Mouse (Mus musculus) stomach, embryonic 14.5 days (tissue): ENCODE measurements at regions not wholly inside any gene's neighbourhood (a gene's known extent, or its start where the extent isn't known, plus 50 kb on each side); places are given as distances from the start of the nearest gene placed in this dataset.
A peak's percentile ranks its signal among the peaks of the same experiment; 100 is the strongest.

Source experiments
- ATAC-seq: fragments of 200-750 bp; cut with Nextera tagmentation; 2 replicates; pipeline ENCODE4 v1.8.0; 2017; ENCODE audit warnings: low read depth, moderate TSS enrichment; ENCODE audit not compliant: insufficient number of reproducible peaks, insufficient read depth, low FRiP score
- H3K27ac ChIP-seq: fragments of 300-500 bp; sonication (generic); 2 replicates; pipeline ENCODE4 v1.5.1; 2014; ENCODE audit warnings: mild to moderate bottlenecking, low read length, moderate library complexity, mixed read lengths
- H3K27me3 ChIP-seq: fragments of 300-500 bp; sonication (generic); 2 replicates; pipeline ENCODE4 v1.6.1; 2014; ENCODE audit warnings: low read length, control low read depth, mixed read lengths; ENCODE audit not compliant: control insufficient read depth, insufficient read depth
- H3K36me3 ChIP-seq: fragments of 300-500 bp; sonication (generic); 2 replicates; pipeline ENCODE4 v1.6.1; 2014; ENCODE audit warnings: mild to moderate bottlenecking, control low read depth, low read length, moderate library complexity, mixed read lengths; ENCODE audit not compliant: control insufficient read depth, insufficient read depth
- H3K4me1 ChIP-seq: fragments of 300-500 bp; sonication (generic); 2 replicates; pipeline ENCODE4 v1.6.1; 2014; ENCODE audit warnings: low read length, control low read depth, mixed read lengths; ENCODE audit not compliant: control insufficient read depth, insufficient read depth
- H3K4me2 ChIP-seq: fragments of 300-500 bp; sonication (generic); replicated peaks from 2 replicates; pipeline ENCODE4 v1.6.1; 2014; ENCODE audit warnings: low read depth, low read length, control low read depth
- H3K4me3 ChIP-seq: fragments of 300-500 bp; sonication (generic); 2 replicates; pipeline ENCODE4 v1.5.1; 2014; ENCODE audit warnings: low read depth, low read length, control low read depth
- H3K9ac ChIP-seq: fragments of 300-500 bp; sonication (generic); replicated peaks from 2 replicates; pipeline ENCODE4 v1.6.1; 2014; ENCODE audit warnings: low read depth, mild to moderate bottlenecking, control low read depth, low read length, moderate library complexity, mixed read lengths
- H3K9me3 ChIP-seq: fragments of 300-500 bp; sonication (generic); 2 replicates; pipeline ENCODE4 v1.6.1; 2016; ENCODE audit warnings: low read depth, low read length, control low read depth; ENCODE audit not compliant: control insufficient read depth
- WGBS: fragments of 180-500 bp; shearing (Covaris S2); extraction: QIAGEN DNeasy Blood & Tissue Kit; methylation state at CpG from one replicate; pipeline ENCODE4 v1.1.7; 2014; 5-methylcytosine and 5-hydroxymethylcytosine counted together

DNA sequence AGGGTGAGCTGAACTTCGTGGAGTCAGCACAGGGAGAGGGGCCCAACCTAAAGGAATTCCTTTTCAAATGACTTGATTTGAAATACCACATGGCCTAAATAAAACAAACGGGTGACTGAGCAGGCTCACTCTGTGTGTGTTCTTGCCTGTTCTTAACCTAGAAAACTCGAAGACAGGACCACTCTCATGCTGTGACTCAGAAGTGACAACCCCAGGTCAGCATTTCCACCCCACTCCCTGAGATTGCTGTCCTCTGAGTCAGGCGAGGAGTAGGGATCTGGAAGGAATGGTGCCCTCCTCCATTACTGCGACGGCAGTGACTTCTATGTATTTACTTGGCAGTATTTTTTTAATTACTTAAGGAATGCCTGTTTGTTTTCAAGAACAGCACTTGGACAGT is 155.8 kb upstream of the Rpl34 start:
- Histone ChIP-seq H3K36me3 (no peaks in the 10 kb centered on the region), H3K4me1 (no peaks in the 10 kb centered on the region), H3K4me3 (no peak overlapping the region), H3K9ac (no peak overlapping the region), H3K27ac (no peak overlapping the region), H3K4me2 (no peak overlapping the region), H3K27me3 (no peaks in the 10 kb centered on the region), H3K9me3 (peaks cover 2% of the 10 kb centered on the region; the same call in 1 of the 2 replicates)
- 35% methylated on average over 6 of the region's 6 CpGs for WGBS
- ATAC-seq, result no peak

DNA sequence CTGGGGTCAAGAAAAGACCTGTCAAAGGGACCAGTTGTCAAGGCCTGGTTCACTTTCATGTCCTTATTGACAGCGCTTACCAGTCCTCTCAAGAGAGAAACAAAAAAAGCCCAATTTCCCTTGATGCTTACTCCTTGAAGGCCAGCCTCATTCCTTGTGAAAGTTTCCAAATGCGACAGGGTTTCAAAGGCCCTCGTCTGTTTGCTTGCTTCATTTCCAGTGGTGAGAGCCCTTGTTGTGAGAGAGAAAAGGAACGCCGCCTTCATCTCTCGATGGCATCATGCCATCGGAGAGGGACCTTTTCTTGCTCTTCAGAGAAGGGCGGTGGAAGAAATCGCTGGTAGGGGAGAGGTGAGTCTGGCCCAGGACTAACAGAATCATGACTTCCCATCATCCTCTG is 154.2 kb upstream of the Rpl34 start:
- WGBS, result 85% methylated on average over 9 of the region's 9 CpGs

DNA sequence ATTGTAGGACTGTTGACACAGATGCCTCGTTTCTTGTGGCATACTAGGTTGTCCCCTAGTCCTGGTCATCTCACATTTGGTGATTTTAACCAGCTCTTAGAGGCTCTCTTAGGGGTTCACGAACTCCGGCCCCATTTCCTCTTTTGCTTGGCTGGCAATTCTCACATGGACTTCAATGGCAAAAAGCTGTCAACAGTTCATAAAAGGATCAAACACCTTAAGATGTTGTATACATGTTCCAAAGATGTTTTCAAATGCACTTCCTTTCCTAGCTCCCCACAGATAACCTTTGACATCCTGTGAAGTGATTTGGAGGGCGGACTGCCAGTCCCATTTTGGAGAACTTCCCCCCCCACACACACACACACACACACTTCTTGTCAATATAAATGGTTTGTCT is 153.7 kb upstream of the Rpl34 start:
- H3K9ac ChIP-seq, result no peak overlapping the region
- no peak overlapping the region for H3K4me2 ChIP-seq
- H3K4me3 ChIP-seq, result no peak overlapping the region
- H3K36me3 ChIP-seq, result no peaks in the 10 kb centered on the region
- H3K27me3 ChIP-seq, result no peaks in the 10 kb centered on the region
- no peak for ATAC-seq
- H3K4me1 ChIP-seq, result no peaks in the 10 kb centered on the region
- H3K27ac ChIP-seq, result no peak overlapping the region
- 49% methylated on average over 4 of the region's 4 CpGs for WGBS
- peaks cover 2% of the 10 kb centered on the region; the same call in 1 of the 2 replicates for H3K9me3 ChIP-seq

More for the DNA sequence above, 154.2 kb upstream of the Rpl34 start:
- ATAC-seq, result no peak
- Histone ChIP-seq H3K4me1 (no peaks in the 10 kb centered on the region), H3K4me2 (no peak overlapping the region), H3K27me3 (no peaks in the 10 kb centered on the region), H3K27ac (no peak overlapping the region), H3K36me3 (no peaks in the 10 kb centered on the region), H3K4me3 (no peak overlapping the region), H3K9me3 (peaks cover 2% of the 10 kb centered on the region; the same call in 1 of the 2 replicates), H3K9ac (no peak overlapping the region)

DNA sequence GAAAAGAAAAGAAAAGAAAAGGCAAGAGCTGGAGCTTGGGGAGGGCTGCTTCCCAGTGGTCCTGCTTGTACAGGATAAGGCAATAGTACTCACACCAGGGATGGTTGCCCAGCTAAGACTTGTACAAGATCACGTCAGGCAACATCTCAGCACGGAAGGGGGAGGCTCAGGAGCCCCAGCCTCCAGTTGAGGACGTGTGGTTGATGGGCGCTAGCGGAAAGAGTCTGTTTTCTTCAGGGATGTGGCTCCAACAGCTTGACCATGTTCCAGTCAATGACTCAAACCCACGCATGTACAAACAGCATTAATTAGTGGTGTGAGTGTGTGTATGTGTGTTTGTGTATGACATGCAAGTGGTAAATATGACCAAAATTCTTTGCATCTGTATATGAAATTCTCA is 153.1 kb upstream of the Rpl34 start:
- H3K4me3 ChIP-seq, result no peak overlapping the region
- no peaks in the 10 kb centered on the region for H3K36me3 ChIP-seq
- H3K9ac ChIP-seq, result no peak overlapping the region
- no peaks in the 10 kb centered on the region for H3K4me1 ChIP-seq
- no peak overlapping the region for H3K27ac ChIP-seq
- WGBS, result 84% methylated on average over 6 of the region's 6 CpGs
- peaks cover 2% of the 10 kb centered on the region; the same call in 1 of the 2 replicates for H3K9me3 ChIP-seq
- H3K4me2 ChIP-seq, result no peak overlapping the region
- ATAC-seq, result no peak
- no peaks in the 10 kb centered on the region for H3K27me3 ChIP-seq

DNA sequence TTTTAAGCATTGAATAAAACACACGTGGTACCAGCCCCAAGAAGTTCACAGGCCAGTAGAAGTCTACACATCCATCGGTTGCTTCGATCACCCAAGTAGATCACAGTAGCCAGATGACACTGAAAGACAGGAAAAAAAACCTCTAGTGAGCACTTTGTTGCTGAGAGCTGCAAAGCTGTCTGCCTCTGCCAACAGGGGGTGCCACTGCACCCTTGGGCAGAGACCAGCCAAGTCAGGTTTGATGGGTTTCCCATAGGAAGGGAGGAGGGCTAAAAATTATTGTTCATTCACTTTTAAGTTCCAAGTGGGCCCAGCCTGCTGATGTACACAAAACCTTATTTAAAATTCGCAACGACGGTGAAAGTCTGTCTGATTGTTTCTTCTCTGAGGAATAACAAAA is 150.3 kb upstream of the Rpl34 start:
- no peaks in the 10 kb centered on the region for H3K4me1 ChIP-seq
- ATAC-seq, result no peak
- WGBS, result 83% methylated on average over 6 of the region's 6 CpGs
- no peak overlapping the region for H3K27ac ChIP-seq
- no peaks in the 10 kb centered on the region for H3K27me3 ChIP-seq
- no peak overlapping the region for H3K4me2 ChIP-seq
- H3K9ac ChIP-seq, result no peak overlapping the region
- no peak overlapping the region for H3K4me3 ChIP-seq
- H3K36me3 ChIP-seq, result no peaks in the 10 kb centered on the region
- no peaks in the 10 kb centered on the region for H3K9me3 ChIP-seq

DNA sequence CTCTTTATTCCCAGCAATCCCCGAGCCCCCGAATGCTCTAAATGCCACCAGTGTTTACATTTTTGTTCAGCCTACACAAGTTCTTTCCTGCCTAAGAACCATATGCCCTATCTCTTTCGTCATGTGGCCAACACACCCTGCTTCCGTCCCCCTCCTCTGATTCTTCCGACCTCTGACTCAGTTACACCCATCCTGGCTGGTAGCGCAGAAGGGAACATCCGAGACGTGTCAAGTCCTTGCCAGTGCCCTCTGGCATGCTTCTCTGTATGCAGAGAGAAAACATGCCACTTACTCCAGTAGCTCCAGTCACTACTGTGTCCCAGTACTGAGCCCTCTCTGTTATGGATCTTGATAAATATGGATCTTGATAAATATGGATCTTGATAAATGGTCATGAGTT is 149.3 kb upstream of the Rpl34 start:
- Histone ChIP-seq H3K4me2 (0 out of 2 replicates have a peak overlapping the region, but pooled peaks have one; percentile 10), H3K27ac (no peak overlapping the region)
- ATAC-seq, result no peak

DNA sequence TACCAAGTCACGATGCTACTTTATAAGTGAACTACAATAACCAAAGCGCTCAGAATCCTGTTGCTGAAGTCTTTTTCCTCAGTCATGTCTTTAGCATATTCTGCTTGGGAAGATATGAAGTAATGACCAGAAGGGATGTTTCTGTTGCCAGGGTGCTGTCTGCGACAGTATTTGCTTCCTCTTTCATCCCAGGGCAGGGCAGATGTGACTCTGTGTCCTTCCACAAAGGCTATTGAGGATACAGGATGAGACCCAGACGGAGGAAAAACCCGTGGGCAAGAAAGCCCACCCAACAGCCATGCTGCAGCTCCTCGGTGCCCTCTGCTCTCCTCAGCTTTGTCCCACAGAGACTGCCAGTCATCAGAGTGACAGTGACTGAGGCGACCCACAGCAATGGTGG is 148.6 kb upstream of the Rpl34 start:
- Histone ChIP-seq H3K9ac (no peak overlapping the region), H3K27me3 (no peaks in the 10 kb centered on the region), H3K27ac (no peak overlapping the region), H3K36me3 (no peaks in the 10 kb centered on the region), H3K4me2 (no peak overlapping the region), H3K4me1 (no peaks in the 10 kb centered on the region), H3K9me3 (no peaks in the 10 kb centered on the region), H3K4me3 (no peak overlapping the region)
- 78% methylated on average over 7 of the region's 7 CpGs for WGBS
- no peak for ATAC-seq

More for the DNA sequence above, 149.3 kb upstream of the Rpl34 start:
- Histone ChIP-seq H3K4me1 (no peaks in the 10 kb centered on the region), H3K27me3 (no peaks in the 10 kb centered on the region), H3K4me3 (no peak overlapping the region), H3K36me3 (no peaks in the 10 kb centered on the region), H3K9ac (no peak overlapping the region), H3K9me3 (no peaks in the 10 kb centered on the region)
- 28% methylated on average over 8 of the region's 8 CpGs for WGBS

DNA sequence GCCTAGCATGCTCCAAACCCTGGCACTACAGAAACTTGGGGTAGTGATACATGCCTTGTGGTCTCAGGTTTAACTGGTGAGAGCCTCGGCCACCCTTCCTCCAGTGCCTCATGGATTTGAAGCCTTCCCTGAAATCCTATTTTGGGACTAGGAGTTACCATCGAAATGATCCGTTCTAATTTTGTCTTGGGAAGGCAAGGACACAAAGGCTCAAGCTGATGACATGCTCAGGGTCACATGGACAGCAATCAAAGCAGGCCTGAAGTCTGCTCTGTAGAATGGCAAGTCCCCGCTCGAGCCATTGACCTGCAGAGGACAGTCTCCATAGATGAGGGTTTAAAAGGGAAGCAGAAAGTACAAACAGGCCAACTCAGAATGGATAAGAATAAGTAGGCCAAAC is 147.8 kb upstream of the Rpl34 start:
- no peak for ATAC-seq
- H3K4me2 ChIP-seq, result no peak overlapping the region
- H3K27me3 ChIP-seq, result no peaks in the 10 kb centered on the region
- no peak overlapping the region for H3K27ac ChIP-seq
- no peaks in the 10 kb centered on the region for H3K36me3 ChIP-seq
- no peak overlapping the region for H3K9ac ChIP-seq
- H3K4me3 ChIP-seq, result no peak overlapping the region
- H3K4me1 ChIP-seq, result no peaks in the 10 kb centered on the region
- 91% methylated on average over 5 of the region's 5 CpGs for WGBS
- H3K9me3 ChIP-seq, result no peaks in the 10 kb centered on the region

DNA sequence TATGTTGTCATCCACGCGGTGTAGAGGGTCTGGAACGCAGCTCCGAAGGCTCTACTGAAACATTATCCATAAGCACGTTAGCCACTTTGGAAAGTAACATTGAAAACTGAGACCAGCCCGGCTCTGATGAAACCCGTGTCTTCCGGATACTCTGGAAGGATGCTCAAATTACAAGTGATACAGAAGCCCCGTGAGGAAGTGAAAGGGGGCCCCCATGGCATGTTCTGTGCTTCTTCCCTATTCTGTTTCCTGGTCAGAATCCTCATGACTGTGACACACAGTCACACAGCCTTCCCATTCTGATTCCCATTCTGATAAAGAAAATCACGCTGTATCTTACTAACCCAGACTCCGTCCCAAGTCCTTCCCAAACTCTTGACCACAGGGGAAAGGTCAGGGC is 143.5 kb upstream of the Rpl34 start:
- H3K4me2 ChIP-seq, result no peak overlapping the region
- no peaks in the 10 kb centered on the region for H3K27me3 ChIP-seq
- H3K27ac ChIP-seq, result no peak overlapping the region
- H3K9ac ChIP-seq, result no peak overlapping the region
- 56% methylated on average over 11 of the region's 11 CpGs for WGBS
- H3K4me3 ChIP-seq, result no peak overlapping the region
- H3K36me3 ChIP-seq, result no peaks in the 10 kb centered on the region
- no peaks in the 10 kb centered on the region for H3K9me3 ChIP-seq
- no peaks in the 10 kb centered on the region for H3K4me1 ChIP-seq
- no peak for ATAC-seq
